Mouse (Mus musculus) ES-Bruce4 (cell line): Measurements from ENCODE around the gene Tekt3. TPM values are rescaled to one million over a fixed set of nuclear protein-coding genes. Genes with fewer than 3 reads are reported as not detected.

Experiments used
- H3K27ac ChIP-seq: 2 replicates; pipeline ENCODE4 v1.5.1; 2012; ENCODE audit warnings: low read length, inconsistent platforms; ENCODE audit not compliant: insufficient read depth
- H3K27me3 ChIP-seq: 2 replicates; pipeline ENCODE4 v1.6.1; 2012; ENCODE audit warnings: mild to moderate bottlenecking, low read length, inconsistent platforms; ENCODE audit not compliant: control insufficient read depth, poor library complexity, insufficient read depth, severe bottlenecking
- H3K36me3 ChIP-seq: 2 replicates; pipeline ENCODE4 v1.6.1; 2012; ENCODE audit warnings: inconsistent platforms, mild to moderate bottlenecking, low read length, moderate library complexity; ENCODE audit not compliant: control insufficient read depth, poor library complexity, insufficient read depth, severe bottlenecking
- H3K4me1 ChIP-seq: one replicate; pipeline ENCODE4 v1.8.1; 2011; ENCODE audit warnings: low read length; ENCODE audit not compliant: control insufficient read depth, insufficient read depth
- H3K4me3 ChIP-seq: 2 replicates; pipeline ENCODE4 v1.5.1; 2011; ENCODE audit warnings: low read depth, mild to moderate bottlenecking, low read length
- H3K9ac ChIP-seq: 2 replicates; pipeline ENCODE4 v1.6.1; 2012; ENCODE audit warnings: low read depth, mild to moderate bottlenecking, inconsistent platforms; ENCODE audit not compliant: poor library complexity, severe bottlenecking
- H3K9me3 ChIP-seq: replicated peaks from 2 replicates; pipeline ENCODE4 v1.6.1; 2012; ENCODE audit warnings: mild to moderate bottlenecking, low read length, inconsistent platforms; ENCODE audit not compliant: control insufficient read depth, poor library complexity, insufficient read depth, severe bottlenecking
- CTCF ChIP-seq: IDR thresholded peaks from one replicate; pipeline ENCODE4 v1.8.1; 2011; ENCODE audit warnings: low read depth, low read length
- EP300 ChIP-seq: IDR thresholded peaks from 2 replicates; pipeline ENCODE4 v1.6.1; 2011; ENCODE audit warnings: low read depth, low read length; ENCODE audit not compliant: insufficient read depth
- POLR2A ChIP-seq: IDR thresholded peaks from one replicate; pipeline ENCODE4 v1.8.1; 2011; ENCODE audit warnings: low read length; ENCODE audit not compliant: insufficient read depth
- polyA plus RNA-seq: library from polyadenylated mRNA; stranded (reverse); fragments of >200 nt; gene quantifications from 2 replicates; pipeline ENCODE4 v1.2.4, GENCODE M21; 2011; ENCODE audit warnings: low read depth; ENCODE audit not compliant: missing spikeins, insufficient read depth, insufficient read length

Gene Tekt3
- polyA plus RNA-seq, 1 experiment: not detected

DNA sequence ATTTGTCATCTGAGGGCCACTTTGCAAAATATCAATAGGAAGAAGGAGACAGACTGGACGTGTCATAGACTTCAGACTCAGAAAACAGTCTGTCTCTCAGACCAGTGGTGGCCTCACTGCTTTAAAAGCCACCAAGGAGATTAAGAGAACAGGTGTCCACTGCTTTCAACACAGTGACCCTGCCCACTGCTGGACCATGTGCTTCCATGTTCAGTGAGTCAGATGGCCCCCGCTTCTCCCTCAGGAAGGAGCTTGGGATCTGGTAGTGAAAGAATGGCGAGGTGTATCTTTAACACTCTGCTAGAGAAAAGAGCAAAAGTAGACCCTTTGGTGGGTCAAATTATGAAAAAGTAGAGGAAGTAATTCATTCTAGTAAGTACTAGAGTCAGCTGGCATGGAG is 48.9 kb downstream of the Tekt3 start:
- H3K4me3 ChIP-seq: no peak overlapping the region
- H3K9ac ChIP-seq: no peak overlapping the region
- TF ChIP-seq POLR2A: no peak
- no peak for TF ChIP-seq CTCF
- TF ChIP-seq EP300: no peak
- no peaks in the 10 kb centered on the region for H3K27me3 ChIP-seq
- H3K9me3 ChIP-seq: no peaks in the 10 kb centered on the region; the same call in 1 of the 2 replicates
- H3K36me3 ChIP-seq: no peaks in the 10 kb centered on the region
- no peaks in the 10 kb centered on the region for H3K4me1 ChIP-seq
- H3K27ac ChIP-seq: no peak overlapping the region

- no peak overlapping the region for H3K27ac ChIP-seq
These were observed 53.6 kb downstream of the Tekt3 start for GRCm38 (mm10) chr11:63114807-63115641.

GRCm38 (mm10) chr11:63116652-63117051 is 55.2 kb downstream of the Tekt3 start:
- no peak overlapping the region for H3K4me3 ChIP-seq
- H3K9me3 ChIP-seq: no peaks in the 10 kb centered on the region
- no peak for TF ChIP-seq CTCF
- no peak for TF ChIP-seq EP300
- TF ChIP-seq POLR2A: no peak
- no peaks in the 10 kb centered on the region for H3K27me3 ChIP-seq
- no peak overlapping the region for H3K9ac ChIP-seq
- no peaks in the 10 kb centered on the region for H3K4me1 ChIP-seq
- H3K36me3 ChIP-seq: no peaks in the 10 kb centered on the region
- H3K27ac ChIP-seq: no peak overlapping the region

More at GRCm38 (mm10) chr11:63114807-63115641, 53.6 kb downstream of the Tekt3 start:
- no peaks in the 10 kb centered on the region for H3K9me3 ChIP-seq
- no peak overlapping the region for H3K4me3 ChIP-seq
- H3K4me1 ChIP-seq: no peaks in the 10 kb centered on the region
- no peak overlapping the region for H3K9ac ChIP-seq
- H3K36me3 ChIP-seq: no peaks in the 10 kb centered on the region
- H3K27me3 ChIP-seq: no peaks in the 10 kb centered on the region
- TF ChIP-seq EP300 (no peak), CTCF (no peak), POLR2A (no peak)

DNA sequence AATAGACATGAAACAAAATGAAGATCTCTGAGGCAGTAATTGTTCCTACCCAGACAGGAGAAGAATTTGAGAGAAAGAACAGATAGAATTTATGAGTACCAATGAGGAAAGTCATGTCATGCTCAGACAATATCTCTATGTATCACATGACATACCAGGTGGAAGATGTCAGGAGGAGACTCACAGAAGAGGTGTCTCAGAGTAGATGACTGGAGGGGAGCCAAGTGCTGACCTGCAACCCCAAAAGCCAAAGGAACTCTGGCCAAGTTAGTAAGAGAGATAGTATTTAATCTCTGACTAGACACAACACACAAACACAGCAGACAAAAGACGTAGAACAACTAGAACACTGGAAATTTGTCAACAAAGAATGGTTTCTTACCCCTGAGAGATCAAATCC is 55.8 kb downstream of the Tekt3 start:
- H3K4me3 ChIP-seq: no peak overlapping the region

DNA sequence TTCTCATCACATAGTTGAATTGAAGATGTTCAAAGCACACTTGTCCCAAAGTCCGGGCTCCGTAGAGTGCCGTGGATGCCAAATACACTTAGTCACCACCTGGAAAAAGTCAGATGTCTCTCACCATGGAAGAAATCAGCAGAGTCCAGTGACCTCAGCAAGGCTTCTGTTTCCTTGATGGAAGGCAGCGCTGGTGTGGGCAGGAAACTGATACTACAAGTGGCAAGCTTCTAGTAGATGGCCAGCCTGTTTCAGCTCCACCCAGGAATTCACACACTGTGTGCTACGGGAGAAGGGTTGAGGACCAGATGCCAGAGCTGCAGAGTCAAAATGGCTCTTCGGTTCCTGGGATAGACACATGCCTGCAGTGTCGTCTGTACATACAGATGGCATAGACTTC is 58.3 kb downstream of the Tekt3 start:
- no peak overlapping the region for H3K27ac ChIP-seq
- no peaks in the 10 kb centered on the region for H3K27me3 ChIP-seq
- no peak for TF ChIP-seq CTCF
- TF ChIP-seq POLR2A: no peak
- TF ChIP-seq EP300: no peak
- no peak overlapping the region for H3K4me3 ChIP-seq
- H3K9ac ChIP-seq: no peak overlapping the region
- H3K36me3 ChIP-seq: no peaks in the 10 kb centered on the region
- no peaks in the 10 kb centered on the region for H3K4me1 ChIP-seq
- no peaks in the 10 kb centered on the region for H3K9me3 ChIP-seq

More for the DNA sequence above, 55.8 kb downstream of the Tekt3 start:
- Histone ChIP-seq H3K36me3 (no peaks in the 10 kb centered on the region), H3K9me3 (no peaks in the 10 kb centered on the region), H3K27me3 (no peaks in the 10 kb centered on the region), H3K27ac (no peak overlapping the region), H3K4me1 (no peaks in the 10 kb centered on the region), H3K9ac (no peak overlapping the region)
- TF ChIP-seq EP300 (no peak), CTCF (no peak), POLR2A (no peak)

DNA sequence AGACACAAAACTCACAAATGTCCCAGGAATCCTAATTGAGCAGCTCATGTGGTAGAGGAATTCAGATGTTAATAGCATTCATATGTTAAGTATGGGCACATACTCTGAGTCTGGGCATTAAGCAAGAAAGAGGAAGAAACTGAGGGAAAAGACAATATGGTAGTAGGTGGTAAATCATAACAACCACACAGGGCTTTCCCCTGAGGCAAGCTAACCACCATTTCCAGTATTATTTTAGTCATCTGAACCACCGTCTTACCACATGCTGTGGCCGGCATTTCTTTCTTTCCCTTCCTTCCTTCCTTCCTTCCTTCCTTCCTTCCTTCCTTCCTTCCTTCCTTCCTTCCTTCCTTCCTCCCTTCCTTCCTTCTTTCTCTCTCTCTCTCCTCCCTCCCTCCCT is 60.8 kb downstream of the Tekt3 start:
- no peak overlapping the region for H3K27ac ChIP-seq
- H3K9me3 ChIP-seq: no peaks in the 10 kb centered on the region
- no peaks in the 10 kb centered on the region for H3K27me3 ChIP-seq
- no peaks in the 10 kb centered on the region for H3K36me3 ChIP-seq
- no peak overlapping the region for H3K9ac ChIP-seq
- H3K4me1 ChIP-seq: no peaks in the 10 kb centered on the region
- H3K4me3 ChIP-seq: no peak overlapping the region
- TF ChIP-seq CTCF (no peak), EP300 (no peak), POLR2A (no peak)
